Mouse (Mus musculus) thymus, adult 2 months (tissue): Measurements from ENCODE around the gene Lysmd3.
A peak's percentile ranks its signal among the peaks of the same experiment; 100 is the strongest.

ENCODE experiments used
- CTCF ChIP-seq: fragments of 200-500 bp; IDR thresholded peaks from 2 replicates; pipeline ENCODE4 v1.5.1; 2012; ENCODE audit warnings: mild to moderate bottlenecking, control low read depth, low read length, moderate library complexity, borderline replicate concordance; ENCODE audit not compliant: control insufficient read depth, poor library complexity, insufficient read depth; ENCODE audit errors: extremely low read depth
- POLR2A ChIP-seq: fragments of 200-500 bp; IDR thresholded peaks from 2 replicates; pipeline ENCODE4 v1.6.1; 2012; ENCODE audit warnings: mild to moderate bottlenecking, low read length, control low read depth, moderate library complexity; ENCODE audit not compliant: control insufficient read depth, poor library complexity, insufficient read depth; ENCODE audit errors: extremely low read depth

GRCm38 (mm10) chr13:81710775-81711545, 53.5 kb downstream of the Lysmd3 start, which contains the start of the genes Polr3g and Mblac2:
- TF ChIP-seq CTCF = 0 out of 2 replicates have a peak, but pooled peaks have one; percentile 45
- TF ChIP-seq POLR2A = peak; percentile 69; the same call in 1 of the 2 replicates
